Mouse (Mus musculus) common myeloid progenitor, adult 5-6 weeks (primary cell): ENCODE results near the gene Cyp2g1. TPM values are rescaled to one million over a fixed set of nuclear protein-coding genes. Genes with fewer than 3 reads are reported as not detected.
"Not testable (repeated sequence)": the region's sequence is repeated elsewhere in the genome, so short reads cannot be mapped to it uniquely, and the experiment has no call there.

Experiments
- ATAC-seq: replicated peaks from 2 replicates; pipeline ENCODE4 v1.8.0; 2016; ENCODE audit warnings: low read depth, mild to moderate bottlenecking, moderate TSS enrichment, inconsistent platforms; ENCODE audit not compliant: poor library complexity, severe bottlenecking
- total RNA-seq: library from RNA; stranded (forward); fragments of 200-1000, 187-1606 nt; gene quantifications from 2 replicates; pipeline ENCODE4 v1.2.3, GENCODE M21; 2017

The Cyp2g1 gene
- total RNA-seq: not detected in 2 replicates

GRCm38 (mm10) chr7:26808592-26808991, at the start of gene Cyp2g1:
TSS of gene Cyp2g1 (plus strand) at chr7:26808892.
- no peak for ATAC-seq

- no peak for ATAC-seq
Measured at GRCm38 (mm10) chr7:26767084-26767483, 41.6 kb upstream of the Cyp2g1 start.

DNA sequence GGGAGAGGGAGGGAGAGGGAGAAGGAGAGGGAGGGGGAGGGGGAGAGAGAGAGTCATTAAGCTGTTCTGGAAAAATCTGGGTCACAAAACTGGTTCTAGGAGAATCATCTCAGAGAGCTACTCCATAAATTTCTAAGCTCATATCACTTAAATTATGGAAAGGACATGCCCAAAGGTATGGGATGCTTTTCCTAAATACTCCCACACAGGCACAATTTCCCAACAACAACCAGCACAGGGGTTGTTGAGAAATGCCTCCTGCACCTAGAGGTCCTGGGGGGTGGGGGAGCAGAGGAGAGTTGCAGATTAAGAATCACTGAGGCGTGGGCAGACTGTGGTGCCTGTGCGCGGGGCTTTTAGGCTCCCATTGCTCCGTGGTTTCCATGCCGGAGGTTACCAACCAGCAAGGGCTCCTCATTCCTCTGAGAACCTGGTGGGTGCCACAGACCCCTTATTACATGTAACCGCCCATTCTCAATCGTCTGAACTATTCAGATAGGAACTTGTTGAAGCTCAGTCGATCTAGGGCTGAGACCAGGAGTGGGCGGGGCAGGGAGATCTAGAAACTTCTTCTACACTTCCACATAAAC, 38.7 kb upstream of the Cyp2g1 start:
- ATAC-seq: no peak

- ATAC-seq: no peak
Measured at GRCm38 (mm10) chr7:26772866-26773586, 35.7 kb upstream of the Cyp2g1 start.

GRCm38 (mm10) chr7:26775866-26776265, 32.8 kb upstream of the Cyp2g1 start:
- no peak for ATAC-seq

GRCm38 (mm10) chr7:26777806-26778205, 30.9 kb upstream of the Cyp2g1 start:
- no peak for ATAC-seq

DNA sequence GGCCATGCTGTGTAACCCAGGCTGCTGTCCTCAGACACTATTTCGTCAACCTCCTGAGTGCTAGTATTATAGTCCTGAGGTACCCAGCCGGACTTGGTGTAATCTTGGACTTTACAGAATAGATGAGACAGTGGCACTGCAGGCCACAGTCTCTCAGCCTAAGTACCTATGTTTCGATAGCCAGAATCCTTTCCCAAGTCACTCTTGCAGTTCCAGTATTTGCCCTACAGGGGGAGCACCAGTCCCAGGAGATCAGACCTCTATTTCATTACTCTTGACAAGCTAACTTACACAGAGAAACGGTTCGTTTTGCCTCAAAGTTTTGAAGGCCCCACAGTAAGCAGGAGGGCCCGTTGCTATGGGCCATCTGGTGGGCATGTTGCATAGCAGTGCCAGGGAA, 30.2 kb upstream of the Cyp2g1 start:
- peak; percentile 65 for ATAC-seq

GRCm38 (mm10) chr7:26779799-26780416, 28.8 kb upstream of the Cyp2g1 start:
- ATAC-seq: peak; percentile 77

GRCm38 (mm10) chr7:26780510-26780909, 28.2 kb upstream of the Cyp2g1 start:
- ATAC-seq: no peak

DNA sequence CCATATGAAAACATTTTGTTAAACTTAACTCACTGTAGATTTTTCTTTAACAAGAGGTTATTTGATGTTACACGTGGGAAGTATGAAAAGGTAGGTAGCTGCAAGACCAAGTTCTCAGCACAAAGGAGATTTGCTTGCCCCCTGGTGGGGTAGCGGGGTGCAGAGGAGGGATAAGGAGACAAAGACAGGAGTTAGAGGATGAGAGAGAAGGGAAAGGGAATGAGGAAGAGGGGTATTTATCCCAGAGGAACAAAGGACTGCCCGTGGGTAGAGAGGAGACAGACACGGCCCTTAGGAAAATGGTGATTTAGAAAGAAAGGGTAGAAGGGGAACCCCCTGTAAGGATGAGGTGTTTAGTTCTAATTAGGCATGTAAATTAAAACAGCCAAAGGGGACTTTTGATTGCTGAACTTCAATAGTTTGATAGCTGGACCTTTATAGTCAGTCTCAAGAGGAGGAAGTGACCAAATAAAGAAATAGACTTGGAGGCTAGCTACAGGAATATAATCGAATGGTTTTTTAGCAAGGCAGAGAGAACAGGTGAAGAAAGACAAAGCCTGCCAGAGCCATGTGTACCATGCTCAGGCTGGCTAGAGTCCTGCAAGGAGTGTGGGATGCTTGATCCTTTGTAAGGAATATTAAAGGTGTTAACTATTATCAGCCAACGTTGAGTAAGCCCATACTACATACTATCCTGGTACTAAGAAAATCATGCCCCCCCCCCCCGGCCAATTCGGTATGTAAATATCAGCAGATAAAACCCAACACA, 27.5 kb upstream of the Cyp2g1 start:
- no peak for ATAC-seq

DNA sequence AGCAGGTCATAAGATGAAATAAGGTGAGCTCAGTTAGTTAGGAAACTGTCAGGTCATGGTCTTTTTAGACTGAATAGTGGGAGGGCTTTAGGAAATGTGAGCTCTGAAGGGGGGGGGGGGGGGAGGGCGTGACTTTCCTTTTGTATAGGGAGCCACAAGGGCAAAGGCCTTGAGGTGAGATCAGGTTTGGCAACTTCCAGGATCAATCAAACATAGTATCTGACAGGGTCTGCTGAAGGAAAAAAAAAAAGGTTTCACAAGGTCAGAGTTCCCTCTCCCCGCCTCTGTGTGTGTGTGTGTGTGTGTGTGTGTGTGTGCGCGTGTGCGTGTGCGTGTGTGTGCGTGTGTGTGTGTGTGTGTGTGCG, 26.9 kb upstream of the Cyp2g1 start:
- no peak for ATAC-seq

GRCm38 (mm10) chr7:26783163-26783562, 25.5 kb upstream of the Cyp2g1 start:
- no peak for ATAC-seq

GRCm38 (mm10) chr7:26786013-26786412, 22.7 kb upstream of the Cyp2g1 start:
- not testable (repeated sequence) for ATAC-seq

GRCm38 (mm10) chr7:26789984-26790383, 18.7 kb upstream of the Cyp2g1 start:
- no peak for ATAC-seq

DNA sequence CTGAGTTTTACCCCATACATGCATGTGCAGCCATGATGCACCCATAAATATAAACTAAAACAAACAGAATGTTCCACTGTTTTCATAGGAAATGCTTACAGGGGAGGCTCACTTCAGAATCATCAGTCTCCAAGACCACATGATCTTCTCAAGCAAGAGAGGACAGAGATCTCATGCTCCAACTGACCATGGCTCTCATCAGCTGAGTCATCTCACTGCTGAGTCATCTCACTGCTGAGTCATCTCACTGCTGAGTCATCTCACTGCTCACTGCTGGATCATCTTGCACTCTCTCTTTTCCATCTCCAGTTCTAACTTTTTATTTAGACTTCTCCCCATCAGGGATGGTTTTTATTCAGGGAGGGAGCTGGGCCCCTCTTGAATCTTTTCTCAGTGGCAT, 8.6 kb upstream of the Cyp2g1 start:
- ATAC-seq: no peak

DNA sequence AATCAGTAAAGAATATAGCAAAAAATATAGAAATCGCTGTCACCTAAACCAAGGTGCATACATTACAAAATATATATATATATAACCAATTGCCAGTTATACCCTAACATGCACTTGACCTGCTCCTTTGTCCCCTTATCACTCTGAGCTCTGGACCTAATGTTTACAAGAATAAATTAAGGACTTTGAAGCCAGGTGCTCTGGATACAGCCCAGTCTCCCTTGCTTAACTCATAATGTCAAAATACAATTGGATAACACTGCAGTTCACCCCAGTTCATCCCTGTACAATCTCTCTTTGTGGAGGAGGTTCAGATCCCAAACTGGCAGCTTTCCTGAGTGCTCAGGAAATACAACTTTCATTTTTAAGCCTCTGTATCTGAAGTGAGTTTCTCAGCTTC, 7.7 kb upstream of the Cyp2g1 start:
- ATAC-seq: no peak

GRCm38 (mm10) chr7:26831556-26832292, 23.0 kb downstream of the Cyp2g1 start:
- ATAC-seq: not testable (repeated sequence)

DNA sequence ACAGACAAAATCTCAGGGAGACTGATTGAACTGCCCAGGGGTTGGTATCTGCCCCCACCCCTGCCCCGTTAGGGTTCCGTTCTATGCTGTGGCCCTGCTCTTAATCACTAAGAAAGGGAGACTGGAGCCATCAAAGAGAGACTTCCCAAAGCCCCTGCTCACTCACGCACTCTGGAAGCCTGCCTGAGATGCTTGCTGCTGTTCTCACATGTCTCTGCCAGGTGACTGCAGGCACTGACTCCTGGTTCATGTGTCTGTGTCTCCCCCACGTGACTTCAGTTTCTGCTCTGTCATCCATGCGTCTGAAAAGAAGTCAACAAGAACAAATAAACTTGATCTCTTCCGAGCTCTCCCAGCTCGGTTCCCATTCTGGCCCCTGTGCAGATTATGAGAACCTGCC, 24.0 kb downstream of the Cyp2g1 start:
- ATAC-seq: not testable (repeated sequence)

DNA sequence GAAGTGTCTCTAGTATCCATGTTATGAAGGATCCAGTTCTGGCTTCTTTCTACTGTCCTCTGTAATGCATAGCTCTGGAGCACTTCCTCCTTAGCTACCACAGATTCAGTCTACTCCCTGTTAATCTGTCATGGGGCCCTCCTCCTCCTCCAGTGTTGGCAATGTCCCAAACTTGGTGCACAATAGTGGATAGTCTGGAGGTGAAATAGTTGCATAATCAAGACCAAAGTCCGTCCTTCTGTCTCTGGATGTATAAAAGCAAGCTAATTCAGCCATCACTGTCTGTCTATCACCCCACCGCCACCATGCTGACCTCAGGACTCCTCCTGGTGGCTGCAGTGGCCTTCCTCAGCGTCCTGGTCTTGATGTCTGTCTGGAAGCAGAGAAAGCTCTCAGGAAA, 26.4 kb downstream of the Cyp2g1 start, which contains the start of gene Cyp2a5:
Cyp2a5 (plus strand) TSS at position 247 of the 400 bp plus-strand sequence.
- not testable (repeated sequence) for ATAC-seq

GRCm38 (mm10) chr7:26843400-26843799, 34.7 kb downstream of the Cyp2g1 start:
- not testable (repeated sequence) for ATAC-seq
